Mouse (Mus musculus): ENCODE data around the gene Gm13693. TPM values are rescaled to one million over a fixed set of nuclear protein-coding genes. Genes with fewer than 3 reads are reported as not detected.

The Gm13693 gene
- not detected in 2 replicates for polyA plus RNA-seq (2021; fragmentation: Nextera tagmentation)
- long read RNA-seq, experiment 1: 0 reads
- long read RNA-seq, experiment 2: 0 reads

GRCm38 (mm10) chr2:83961203-83961602 lies at the start of gene Gm13693:
TSS of gene Gm13693 (plus strand) at chr2:83961503.

GRCm38 (mm10) chr2:83940931-83941361 lies 20.4 kb upstream of the Gm13693 start, which contains the start of gene Zswim2:
TSS of gene Zswim2 (minus strand) at chr2:83941228.

GRCm38 (mm10) chr2:83955393-83955792 lies 5.9 kb upstream of the Gm13693 start, which contains the start of gene Gm13698:
TSS of gene Gm13698 (plus strand) at chr2:83955693.

GRCm38 (mm10) chr2:83967013-83967412 lies 5.7 kb downstream of the Gm13693 start, which contains the start of gene Gm13695:
TSS of gene Gm13695 (plus strand) at chr2:83967313.

GRCm38 (mm10) chr2:83972823-83973222 lies 11.5 kb downstream of the Gm13693 start, which contains the start of gene Gm13696:
TSS of gene Gm13696 (plus strand) at chr2:83973123.

GRCm38 (mm10) chr2:83978633-83979032 lies 17.3 kb downstream of the Gm13693 start, which contains the start of gene Gm13694:
TSS of gene Gm13694 (plus strand) at chr2:83978933.

GRCm38 (mm10) chr2:83984443-83984842 lies 23.1 kb downstream of the Gm13693 start, which contains the start of gene Gm13697:
TSS of gene Gm13697 (plus strand) at chr2:83984743.

GRCm38 (mm10) chr2:83990253-83990652 lies 28.9 kb downstream of the Gm13693 start, which contains the start of gene Gm13691:
TSS of gene Gm13691 (plus strand) at chr2:83990553.

Other genes with a start within 250 kb of the Gm13693 start
- 23.3 and 42.4 TPM in 2 replicates for gene Itgav, start 237.1 kb upstream of the Gm13693 start, polyA plus RNA-seq (2021; fragmentation: Nextera tagmentation)
- gene Fam171b, start 148.9 kb upstream of the Gm13693 start, polyA plus RNA-seq (2021; fragmentation: Nextera tagmentation): 80.4 and 87.7 TPM in 2 replicates
- 0.06 TPM in 1 of 2 replicates, not detected in the other for gene Zswim2, start 20.3 kb upstream of the Gm13693 start, polyA plus RNA-seq (2021; fragmentation: Nextera tagmentation)
- not detected in 2 replicates for gene Gm13698, start 5.8 kb upstream of the Gm13693 start, polyA plus RNA-seq (2021; fragmentation: Nextera tagmentation)
- not detected in 2 replicates for gene Gm13695, start 5.8 kb downstream of the Gm13693 start, polyA plus RNA-seq (2021; fragmentation: Nextera tagmentation)
- not detected in 2 replicates for gene Gm13696, start 11.6 kb downstream of the Gm13693 start, polyA plus RNA-seq (2021; fragmentation: Nextera tagmentation)
- not detected in 2 replicates for gene Gm13694, start 17.4 kb downstream of the Gm13693 start, polyA plus RNA-seq (2021; fragmentation: Nextera tagmentation)
- gene Gm13697, start 23.2 kb downstream of the Gm13693 start, polyA plus RNA-seq (2021; fragmentation: Nextera tagmentation): not detected in 2 replicates
- not detected in 2 replicates for gene Gm13691, start 29.1 kb downstream of the Gm13693 start, polyA plus RNA-seq (2021; fragmentation: Nextera tagmentation)